Mouse (Mus musculus) lung, adult 18-20 months (tissue): ENCODE measurements around the gene Ankrd34b.

ENCODE experiments used
- DNase-seq, 2 experiments: peaks; one replicate each; pipeline ENCODE4 v3.0.0; 2022; ENCODE audit warnings: mixed read lengths in 2 of 2

Ankrd34b gene

GRCm38 (mm10) chr13:92425758-92426264 lies at the start of gene Ankrd34b:
Gene Ankrd34b (plus strand): TSS chr13:92425896.
- peak; percentile 6 to 11 for DNase-seq

GRCm38 (mm10) chr13:92387367-92387766 lies 38.3 kb upstream of the Ankrd34b start:
- DNase-seq, result no peak

GRCm38 (mm10) chr13:92393047-92393661 lies 32.5 kb upstream of the Ankrd34b start:
- no peak for DNase-seq

- no peak for DNase-seq
These were observed 27.0 kb upstream of the Ankrd34b start for GRCm38 (mm10) chr13:92398491-92399384.

GRCm38 (mm10) chr13:92402063-92402462 lies 23.6 kb upstream of the Ankrd34b start:
- DNase-seq, result no peak

- no peak for DNase-seq
These were observed 22.2 kb upstream of the Ankrd34b start for GRCm38 (mm10) chr13:92403496-92403895.

- DNase-seq, result no peak
These were observed 15.2 kb upstream of the Ankrd34b start for GRCm38 (mm10) chr13:92410486-92410885.

GRCm38 (mm10) chr13:92419630-92420029 lies 6.1 kb upstream of the Ankrd34b start:
- no peak for DNase-seq

GRCm38 (mm10) chr13:92423711-92424110 lies 2.0 kb upstream of the Ankrd34b start:
- DNase-seq, result no peak

- DNase-seq, result no peak
These were observed 777 bp downstream of the Ankrd34b start for GRCm38 (mm10) chr13:92426294-92427051.

GRCm38 (mm10) chr13:92427351-92427855 lies 1.7 kb downstream of the Ankrd34b start:
- DNase-seq, result no peak

GRCm38 (mm10) chr13:92438656-92439055 lies 13.0 kb downstream of the Ankrd34b start:
- DNase-seq, result no peak

- DNase-seq, result no peak
These were observed 14.6 kb downstream of the Ankrd34b start for GRCm38 (mm10) chr13:92440286-92440685.

- DNase-seq, result no peak
These were observed 21.2 kb downstream of the Ankrd34b start for GRCm38 (mm10) chr13:92446872-92447271.

GRCm38 (mm10) chr13:92464698-92465097 lies 39.0 kb downstream of the Ankrd34b start:
- DNase-seq, result no peak

GRCm38 (mm10) chr13:92467891-92468290 lies 42.2 kb downstream of the Ankrd34b start:
- no peak for DNase-seq

- no peak for DNase-seq
These were observed 43.7 kb downstream of the Ankrd34b start for GRCm38 (mm10) chr13:92469381-92469780.

GRCm38 (mm10) chr13:92470151-92470550 lies 44.5 kb downstream of the Ankrd34b start:
- DNase-seq, result no peak

- peak; percentile 46 to 57 for DNase-seq
These were observed 57.7 kb downstream of the Ankrd34b start for GRCm38 (mm10) chr13:92483348-92483747.

- peak; percentile 93 to 95 for DNase-seq
These were observed 58.3 kb downstream of the Ankrd34b start, which contains the start of gene Fam151b for GRCm38 (mm10) chr13:92483852-92484463. Gene Fam151b (minus strand): TSS chr13:92484015.

- no peak for DNase-seq
These were observed 65.1 kb downstream of the Ankrd34b start for GRCm38 (mm10) chr13:92490817-92491216.
